Mouse (Mus musculus) forebrain, embryonic 11.5 days (tissue): Measurements from ENCODE around the gene Ostn. TPM values are rescaled to one million over a fixed set of nuclear protein-coding genes. Genes with fewer than 3 reads are reported as not detected.

ENCODE experiments used
- ATAC-seq: fragments of 200-750 bp; cut with Nextera tagmentation; replicated peaks from 2 replicates; pipeline ENCODE4 v1.8.0; 2017; ENCODE audit warnings: moderate TSS enrichment; ENCODE audit not compliant: low FRiP score
- DNase-seq: peaks from one replicate; pipeline ENCODE4 v3.0.0-alpha.2; 2017; ENCODE audit warnings: low spot score
- H3K27ac ChIP-seq: fragments of 300-500 bp; sonication (generic); 2 replicates; pipeline ENCODE4 v1.5.1; 2014; ENCODE audit warnings: low read depth, low read length
- H3K27me3 ChIP-seq: fragments of 300-500 bp; sonication (generic); 2 replicates; pipeline ENCODE4 v1.6.1; 2014; ENCODE audit warnings: mild to moderate bottlenecking, low read length, mixed read lengths; ENCODE audit not compliant: control insufficient read depth, insufficient read depth
- H3K36me3 ChIP-seq: fragments of 300-500 bp; sonication (generic); 2 replicates; pipeline ENCODE4 v1.6.1; 2014; ENCODE audit warnings: mild to moderate bottlenecking, low read length, moderate library complexity, mixed read lengths; ENCODE audit not compliant: control insufficient read depth, insufficient read depth
- H3K4me1 ChIP-seq: fragments of 300-500 bp; sonication (generic); replicated peaks from 2 replicates; pipeline ENCODE4 v1.6.1; 2014; ENCODE audit warnings: low read length, mixed read lengths; ENCODE audit not compliant: control insufficient read depth, insufficient read depth
- H3K4me2 ChIP-seq: fragments of 300-500 bp; sonication (generic); 2 replicates; pipeline ENCODE4 v1.6.1; 2014; ENCODE audit warnings: low read depth, mild to moderate bottlenecking, low read length, moderate library complexity, mixed read lengths; ENCODE audit not compliant: severe bottlenecking
- H3K4me3 ChIP-seq: fragments of 300-500 bp; sonication (generic); 2 replicates; pipeline ENCODE4 v1.5.1; 2014; ENCODE audit warnings: low read depth, low read length
- H3K9ac ChIP-seq: fragments of 300-500 bp; sonication (generic); 2 replicates; pipeline ENCODE4 v1.6.1; 2014; ENCODE audit warnings: low read length
- H3K9me3 ChIP-seq: fragments of 300-500 bp; sonication (generic); 2 replicates; pipeline ENCODE4 v1.6.1; 2016; ENCODE audit warnings: low read length, mixed read lengths; ENCODE audit not compliant: control insufficient read depth
- WGBS: fragments of 180-500 bp; shearing (Covaris S2); extraction: QIAGEN DNeasy Blood & Tissue Kit; methylation state at CpG from one replicate; pipeline ENCODE4 v1.1.7; 2014; 5-methylcytosine and 5-hydroxymethylcytosine counted together
- polyA plus RNA-seq: library from polyadenylated mRNA; unstranded; fragments of >200 nt; fragmentation: Nextera tagmentation; extraction: Ambion mirVana; gene quantifications from 2 replicates; pipeline ENCODE4 v1.2.1, GENCODE M21; 2014

Ostn gene
- polyA plus RNA-seq, 1 experiment from 2014 or later: not detected

- DNase-seq: no peak
- H3K27ac ChIP-seq: no peak overlapping the region
- no peaks in the 10 kb centered on the region for H3K4me1 ChIP-seq
- no peak overlapping the region for H3K4me3 ChIP-seq
- no peaks in the 10 kb centered on the region for H3K27me3 ChIP-seq
- no peak overlapping the region for H3K4me2 ChIP-seq
- no peaks in the 10 kb centered on the region for H3K9me3 ChIP-seq
- no peaks in the 10 kb centered on the region for H3K36me3 ChIP-seq
- no peak for ATAC-seq
- no peak overlapping the region for H3K9ac ChIP-seq
Measured at GRCm38 (mm10) chr16:27376556-27376955, 69.3 kb downstream of the Ostn start.

DNA sequence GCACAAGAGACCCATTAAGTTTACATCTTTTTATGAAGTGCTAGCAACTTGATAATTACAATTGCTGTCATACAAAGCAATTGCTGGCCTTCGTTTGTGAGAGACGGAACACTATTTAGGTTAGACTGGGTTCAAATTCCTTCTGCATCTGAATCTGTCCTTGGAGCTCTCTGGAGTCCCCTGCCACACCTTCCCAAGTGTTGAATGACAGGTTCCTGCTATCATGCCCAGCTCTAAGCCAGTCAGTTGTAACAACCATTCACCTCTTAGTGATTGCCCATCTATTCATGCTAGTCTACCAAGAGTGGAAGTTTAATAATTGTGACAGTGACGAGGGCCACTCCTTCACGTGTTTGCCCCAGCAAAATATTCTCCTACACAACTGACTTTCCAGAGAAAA, 74.9 kb downstream of the Ostn start:
- H3K9me3 ChIP-seq: no peaks in the 10 kb centered on the region
- no peaks in the 10 kb centered on the region for H3K4me1 ChIP-seq
- DNase-seq (no peak), ATAC-seq (no peak)
- 82% methylated on average over 4 of the region's 4 CpGs for WGBS
- H3K27ac ChIP-seq: no peak overlapping the region
- no peaks in the 10 kb centered on the region for H3K27me3 ChIP-seq
- H3K36me3 ChIP-seq: no peaks in the 10 kb centered on the region
- no peak overlapping the region for H3K4me3 ChIP-seq
- no peak overlapping the region for H3K4me2 ChIP-seq
- H3K9ac ChIP-seq: no peak overlapping the region

GRCm38 (mm10) chr16:27384893-27385603, 77.8 kb downstream of the Ostn start:
- Histone ChIP-seq H3K4me2 (no peak overlapping the region), H3K36me3 (no peaks in the 10 kb centered on the region), H3K9ac (no peak overlapping the region), H3K27ac (no peak overlapping the region), H3K27me3 (no peaks in the 10 kb centered on the region), H3K4me3 (no peak overlapping the region), H3K4me1 (peaks cover 3% of the 10 kb centered on the region; the same call in 1 of the 2 replicates), H3K9me3 (no peaks in the 10 kb centered on the region)
- ATAC-seq: no peak
- no peak for DNase-seq
- 56% methylated on average over 4 of the region's 4 CpGs for WGBS

- Histone ChIP-seq H3K4me1 (peaks cover 5% of the 10 kb centered on the region; the same call in 1 of the 2 replicates), H3K9me3 (no peaks in the 10 kb centered on the region), H3K36me3 (no peaks in the 10 kb centered on the region), H3K27me3 (no peaks in the 10 kb centered on the region), H3K27ac (no peak overlapping the region), H3K4me3 (no peak overlapping the region), H3K9ac (no peak overlapping the region), H3K4me2 (no peak overlapping the region)
- ATAC-seq (no peak), DNase-seq (no peak)
- WGBS: 75% methylated on average over 1 of the region's 1 CpGs
Measured at GRCm38 (mm10) chr16:27385649-27386048, 78.4 kb downstream of the Ostn start.

GRCm38 (mm10) chr16:27386850-27387407, 79.6 kb downstream of the Ostn start:
- no peak overlapping the region for H3K4me2 ChIP-seq
- H3K9ac ChIP-seq: no peak overlapping the region
- no peak overlapping the region for H3K27ac ChIP-seq
- no peaks in the 10 kb centered on the region for H3K27me3 ChIP-seq
- no peaks in the 10 kb centered on the region for H3K9me3 ChIP-seq
- no peak for DNase-seq
- 85% methylated on average over 4 of the region's 4 CpGs for WGBS
- ATAC-seq: no peak
- peaks cover 5% of the 10 kb centered on the region; the same call in 1 of the 2 replicates for H3K4me1 ChIP-seq
- no peaks in the 10 kb centered on the region for H3K36me3 ChIP-seq
- no peak overlapping the region for H3K4me3 ChIP-seq

DNA sequence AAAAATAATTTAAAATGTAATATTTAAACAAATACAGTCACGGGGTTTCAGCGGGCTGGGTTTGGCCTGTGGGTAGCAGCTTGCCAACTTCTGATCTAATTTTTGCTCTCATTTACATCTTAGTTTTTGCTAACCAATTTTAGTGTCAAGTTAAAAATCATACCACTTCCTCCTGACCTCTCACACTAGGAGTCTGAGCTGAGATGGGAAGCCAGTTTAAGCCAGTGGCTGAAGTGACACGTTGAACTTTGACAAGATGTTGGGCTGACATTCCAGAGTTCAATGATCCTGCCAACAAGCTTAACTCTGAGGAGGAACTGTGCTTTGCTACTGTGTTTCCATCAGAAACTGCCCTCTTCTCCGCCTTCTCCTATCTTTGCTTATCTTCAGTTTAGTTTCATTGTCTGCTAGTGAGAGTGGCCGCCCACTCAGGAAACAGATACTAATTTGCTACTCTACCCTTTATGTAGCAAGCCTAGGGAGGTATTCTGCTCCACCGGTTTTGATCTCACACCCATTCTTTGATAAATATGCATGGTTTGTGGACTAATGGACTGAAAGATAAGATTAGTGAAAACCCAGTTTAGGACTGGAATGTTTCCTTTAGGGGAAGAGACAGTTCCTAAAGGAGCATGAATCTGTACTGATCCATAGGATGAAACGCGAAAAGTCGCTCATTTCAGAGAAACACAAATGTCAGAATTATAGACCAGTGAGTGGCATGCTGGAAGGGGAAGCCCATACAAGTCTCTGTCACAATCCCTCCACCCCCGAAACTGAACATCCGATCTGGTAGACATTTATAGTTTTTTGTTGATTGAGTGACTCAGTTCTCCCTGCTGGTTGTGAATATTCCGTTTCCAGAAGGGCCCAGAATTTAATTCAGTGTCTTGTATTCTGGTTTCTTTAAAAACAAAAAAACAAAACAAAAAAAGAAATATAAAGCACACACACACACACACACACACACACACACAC, 80.6 kb downstream of the Ostn start:
- H3K27me3 ChIP-seq: no peaks in the 10 kb centered on the region
- peak overlapping the region; percentile 85 for H3K4me3 ChIP-seq
- WGBS: 54% methylated on average over 12 of the region's 12 CpGs
- no peak overlapping the region for H3K27ac ChIP-seq
- peak overlapping the region; percentile 98 for H3K9ac ChIP-seq
- peak overlapping the region; percentile 24; the same call in 1 of the 2 replicates for H3K4me2 ChIP-seq
- H3K4me1 ChIP-seq: peaks cover 5% of the 10 kb centered on the region; the same call in 1 of the 2 replicates
- DNase-seq (no peak), ATAC-seq (no peak)
- H3K36me3 ChIP-seq: no peaks in the 10 kb centered on the region
- no peaks in the 10 kb centered on the region for H3K9me3 ChIP-seq

DNA sequence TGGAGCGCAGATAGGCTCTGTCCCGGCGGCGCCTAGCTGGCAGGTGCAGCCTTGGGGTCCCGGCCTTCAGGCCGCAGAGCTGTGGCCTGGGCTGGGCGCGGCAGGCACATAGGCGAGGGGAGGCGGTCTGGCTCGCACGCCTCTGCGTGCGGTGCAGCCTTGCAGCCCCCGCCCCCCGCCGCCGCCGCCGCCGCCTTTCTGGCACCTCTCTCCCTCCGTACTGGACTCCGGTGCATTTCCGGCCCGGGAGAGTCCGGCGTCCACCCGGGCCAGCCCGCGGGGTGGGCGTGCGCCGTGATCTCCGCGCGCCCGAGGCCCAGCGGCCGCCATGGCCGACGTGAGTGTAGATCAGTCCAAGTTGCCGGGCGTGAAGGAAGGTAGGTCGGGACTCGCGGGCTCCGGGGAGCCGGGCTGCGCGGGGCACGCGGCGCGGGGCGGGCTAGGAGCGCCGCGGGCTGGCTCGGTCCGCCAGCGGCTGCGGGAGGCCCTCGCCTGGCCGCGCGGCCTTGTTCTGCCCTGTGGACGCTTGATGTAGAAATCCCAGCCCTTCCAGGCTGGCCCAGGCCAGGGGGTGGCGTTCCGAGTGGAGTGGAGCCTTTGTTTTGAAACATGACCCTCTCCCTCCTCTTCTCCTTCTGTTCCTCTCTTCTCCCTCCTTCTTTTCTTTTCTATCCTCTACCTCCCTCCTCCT, 81.6 kb downstream of the Ostn start, which contains the start of gene Ccdc50:
Gene Ccdc50 (plus strand): TSS at position 109 of the 691 bp plus-strand sequence.
- H3K36me3 ChIP-seq: no peaks in the 10 kb centered on the region
- DNase-seq (peak; percentile 91), ATAC-seq (peak; percentile 97)
- H3K4me2 ChIP-seq: peak within 1 kb of the TSS; percentile 57
- under 1% methylated on average over 59 of the region's 69 CpGs for WGBS
- H3K27me3 ChIP-seq: no peaks in the 10 kb centered on the region
- H3K9ac ChIP-seq: peak within 1 kb of the TSS; percentile 98
- H3K4me1 ChIP-seq: peaks cover 5% of the 10 kb centered on the region; the same call in 1 of the 2 replicates
- H3K27ac ChIP-seq: peak within 1 kb of the TSS; percentile 88
- peak within 1 kb of the TSS; percentile 85 for H3K4me3 ChIP-seq
- H3K9me3 ChIP-seq: no peaks in the 10 kb centered on the region
